Mouse (Mus musculus) limb, embryonic 14.5 days (tissue): ENCODE measurements at regions not wholly inside any gene's neighbourhood (a gene's known extent, or its start where the extent isn't known, plus 50 kb on each side); places are given as distances from the start of the nearest gene placed in this dataset.
"Not testable (repeated sequence)": the region's sequence is repeated elsewhere in the genome, so short reads cannot be mapped to it uniquely, and the experiment has no call there.

ENCODE experiments used
- ATAC-seq: fragments of 200-750 bp; cut with Nextera tagmentation; 2 replicates; pipeline ENCODE4 v1.8.0; 2017; ENCODE audit warnings: low read depth, moderate number of reproducible peaks, moderate TSS enrichment; ENCODE audit not compliant: low FRiP score
- DNase-seq: peaks from one replicate; pipeline ENCODE4 v3.0.0-alpha.2; 2015; ENCODE audit warnings: low spot score
- H3K27ac ChIP-seq: fragments of 300-500 bp; sonication (generic); replicated peaks from 2 replicates; pipeline ENCODE4 v1.5.1; 2014; ENCODE audit warnings: low read depth, mild to moderate bottlenecking, low read length, moderate library complexity, mixed read lengths
- H3K27me3 ChIP-seq: fragments of 300-500 bp; sonication (generic); 2 replicates; pipeline ENCODE4 v1.6.1; 2014; ENCODE audit warnings: low read length, mixed read lengths; ENCODE audit not compliant: control insufficient read depth, insufficient read depth
- H3K36me3 ChIP-seq: fragments of 300-500 bp; sonication (generic); 2 replicates; pipeline ENCODE4 v1.6.1; 2014; ENCODE audit warnings: mild to moderate bottlenecking, low read length, moderate library complexity, mixed read lengths; ENCODE audit not compliant: control insufficient read depth, insufficient read depth
- H3K4me1 ChIP-seq: fragments of 300-500 bp; sonication (generic); 2 replicates; pipeline ENCODE4 v1.6.1; 2014; ENCODE audit warnings: antibody characterized with exemption, low read length, mixed read lengths; ENCODE audit not compliant: control insufficient read depth, insufficient read depth
- H3K4me2 ChIP-seq: fragments of 300-500 bp; sonication (generic); replicated peaks from 2 replicates; pipeline ENCODE4 v1.6.1; 2014; ENCODE audit warnings: low read depth, mild to moderate bottlenecking, low read length, moderate library complexity; ENCODE audit not compliant: severe bottlenecking
- H3K4me3 ChIP-seq: fragments of 300-500 bp; sonication (generic); replicated peaks from 2 replicates; pipeline ENCODE4 v1.5.1; 2014; ENCODE audit warnings: low read length
- H3K9ac ChIP-seq: fragments of 300-500 bp; sonication (generic); 2 replicates; pipeline ENCODE4 v1.6.1; 2014; ENCODE audit warnings: mild to moderate bottlenecking, low read depth, low read length, moderate library complexity; ENCODE audit not compliant: severe bottlenecking
- H3K9me3 ChIP-seq: fragments of 300-500 bp; sonication (generic); 2 replicates; pipeline ENCODE4 v1.6.1; 2016; ENCODE audit warnings: low read length; ENCODE audit not compliant: control insufficient read depth
- POLR2A ChIP-seq: fragments of 200-500 bp; IDR thresholded peaks from 2 replicates; pipeline ENCODE4 v1.8.0; 2012; ENCODE audit warnings: inconsistent platforms, mild to moderate bottlenecking, moderate library complexity, borderline replicate concordance; ENCODE audit not compliant: insufficient read depth, insufficient read length; ENCODE audit errors: extremely low read depth
- WGBS: fragments of 180-500 bp; shearing (Covaris S2); extraction: QIAGEN DNeasy Blood & Tissue Kit; methylation state at CpG from one replicate; pipeline ENCODE4 v1.1.7; 2014; 5-methylcytosine and 5-hydroxymethylcytosine counted together

DNA sequence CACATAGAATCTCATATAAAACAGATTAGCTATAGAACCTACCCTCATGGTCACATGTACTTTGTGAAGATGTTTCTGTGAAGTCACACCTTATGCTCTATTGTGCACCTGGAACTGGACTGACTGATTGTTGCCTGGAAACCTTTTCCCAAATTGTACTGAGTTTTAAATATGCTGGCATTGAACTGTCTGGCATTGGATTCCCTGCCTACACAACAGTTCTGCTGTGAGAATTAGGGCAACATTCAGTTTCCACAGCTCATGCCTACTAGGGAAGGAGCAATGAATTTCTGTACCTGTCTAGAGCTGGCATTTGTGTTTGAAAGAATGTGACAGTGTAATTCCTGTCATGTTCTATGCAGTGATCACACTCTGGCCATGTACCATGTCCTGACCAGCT is 60.4 kb upstream of the Poc5 start:
- no peak overlapping the region for H3K27ac ChIP-seq
- TF ChIP-seq POLR2A, result no peak
- H3K4me3 ChIP-seq, result no peak overlapping the region
- no peaks in the 10 kb centered on the region for H3K36me3 ChIP-seq
- DNase-seq, result no peak
- ATAC-seq, result no peak
- no peaks in the 10 kb centered on the region for H3K27me3 ChIP-seq
- H3K4me2 ChIP-seq, result no peak overlapping the region
- H3K4me1 ChIP-seq, result no peaks in the 10 kb centered on the region
- no peaks in the 10 kb centered on the region for H3K9me3 ChIP-seq
- H3K9ac ChIP-seq, result no peak overlapping the region

GRCm38 (mm10) chr13:96324636-96325035 is 63.5 kb upstream of the Poc5 start:
- Histone ChIP-seq H3K9ac (no peak overlapping the region), H3K27ac (no peak overlapping the region), H3K36me3 (no peaks in the 10 kb centered on the region), H3K27me3 (no peaks in the 10 kb centered on the region), H3K4me2 (no peak overlapping the region), H3K4me1 (no peaks in the 10 kb centered on the region), H3K4me3 (no peak overlapping the region), H3K9me3 (no peaks in the 10 kb centered on the region)
- DNase-seq, result no peak
- no peak for ATAC-seq
- TF ChIP-seq POLR2A, result no peak
- WGBS, result 79% methylated on average over 4 of the region's 4 CpGs

DNA sequence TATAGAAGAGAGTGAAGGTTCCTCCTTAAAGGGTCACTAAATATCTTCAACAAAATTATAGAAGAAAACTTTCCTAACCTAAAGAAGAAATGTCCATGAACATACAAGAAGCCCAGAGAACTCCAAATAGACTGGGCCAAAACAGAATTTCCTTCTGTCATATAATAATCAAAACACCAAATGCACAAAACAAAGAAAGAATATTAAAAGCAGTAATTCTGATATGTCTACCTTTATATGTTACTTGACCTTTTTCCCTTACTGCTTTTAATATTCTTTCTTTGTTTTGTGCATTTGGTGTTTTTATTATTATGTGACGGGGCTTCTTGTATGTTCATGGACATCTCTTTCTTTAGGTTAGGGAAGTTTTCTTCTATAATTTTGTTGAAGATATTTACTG is 70.9 kb upstream of the Poc5 start:
- not testable (repeated sequence) for H3K4me2 ChIP-seq, H3K36me3 ChIP-seq, H3K27me3 ChIP-seq, H3K4me3 ChIP-seq, H3K9ac ChIP-seq, H3K27ac ChIP-seq, H3K4me1 ChIP-seq, ATAC-seq, H3K9me3 ChIP-seq
- 90% methylated on average over 1 of the region's 1 CpGs for WGBS
- peak; percentile 24 for DNase-seq

- WGBS, result 63% methylated on average over 3 of the region's 3 CpGs
- no peak for TF ChIP-seq POLR2A
- H3K27ac ChIP-seq, result no peak overlapping the region
- H3K4me1 ChIP-seq, result no peaks in the 10 kb centered on the region
- no peak for DNase-seq
- H3K9ac ChIP-seq, result no peak overlapping the region
- no peaks in the 10 kb centered on the region for H3K36me3 ChIP-seq
- no peaks in the 10 kb centered on the region for H3K9me3 ChIP-seq
- H3K4me3 ChIP-seq, result no peak overlapping the region
- no peak overlapping the region for H3K4me2 ChIP-seq
- H3K27me3 ChIP-seq, result no peaks in the 10 kb centered on the region
- no peak for ATAC-seq
Measured at GRCm38 (mm10) chr13:96313241-96313640, 74.9 kb upstream of the Poc5 start.

- Histone ChIP-seq H3K27me3 (no peaks in the 10 kb centered on the region), H3K36me3 (no peaks in the 10 kb centered on the region), H3K4me3 (no peak overlapping the region), H3K4me2 (no peak overlapping the region), H3K9me3 (no peaks in the 10 kb centered on the region), H3K27ac (no peak overlapping the region), H3K9ac (no peak overlapping the region), H3K4me1 (no peaks in the 10 kb centered on the region)
- 90% methylated on average over 4 of the region's 4 CpGs for WGBS
- ATAC-seq, result no peak
- DNase-seq, result no peak
- TF ChIP-seq POLR2A, result no peak
Measured at GRCm38 (mm10) chr13:96302495-96302894, 85.6 kb upstream of the Poc5 start.

- WGBS, result 72% methylated on average over 7 of the region's 7 CpGs
- Histone ChIP-seq H3K4me1 (no peaks in the 10 kb centered on the region), H3K9me3 (no peaks in the 10 kb centered on the region), H3K4me2 (no peak overlapping the region), H3K27me3 (no peaks in the 10 kb centered on the region), H3K36me3 (no peaks in the 10 kb centered on the region), H3K9ac (no peak overlapping the region), H3K4me3 (no peak overlapping the region), H3K27ac (no peak overlapping the region)
- no peak for ATAC-seq
- DNase-seq, result no peak
- TF ChIP-seq POLR2A, result no peak
Measured at GRCm38 (mm10) chr13:96287797-96288196, 100.3 kb upstream of the Poc5 start.
